Mouse (Mus musculus) frontal cortex, postnatal 14 days (tissue): Measurements from ENCODE around the gene Abcc1.

Experiments used
- DNase-seq, 2 experiments: peaks; one replicate each; pipeline ENCODE4 v3.0.0; 2022; ENCODE audit warnings: low spot score in 2 of 2

Abcc1 gene

GRCm38 (mm10) chr16:14376352-14376751 is 15.0 kb downstream of the Abcc1 start:
- DNase-seq = no peak

GRCm38 (mm10) chr16:14377321-14377720 is 16.0 kb downstream of the Abcc1 start:
- DNase-seq = peak in 1 of 2 experiments; percentile 23

- DNase-seq = no peak
These were observed 17.3 kb downstream of the Abcc1 start for GRCm38 (mm10) chr16:14378654-14379053.

- DNase-seq = no peak
These were observed 18.5 kb downstream of the Abcc1 start for GRCm38 (mm10) chr16:14379888-14380287.

- DNase-seq = no peak
These were observed 19.8 kb downstream of the Abcc1 start for GRCm38 (mm10) chr16:14381061-14381665.

- DNase-seq = no peak
These were observed 37.9 kb downstream of the Abcc1 start for GRCm38 (mm10) chr16:14399303-14399702.

- DNase-seq = no peak
These were observed 42.1 kb downstream of the Abcc1 start for GRCm38 (mm10) chr16:14403507-14403906.

- peak in 1 of 2 experiments; percentile 0 for DNase-seq
These were observed 44.3 kb downstream of the Abcc1 start for GRCm38 (mm10) chr16:14405636-14406035.

GRCm38 (mm10) chr16:14409124-14409523 is 47.8 kb downstream of the Abcc1 start:
- DNase-seq = no peak

- no peak for DNase-seq
These were observed 48.4 kb downstream of the Abcc1 start for GRCm38 (mm10) chr16:14409776-14410175.

- DNase-seq = no peak
These were observed 49.3 kb downstream of the Abcc1 start for GRCm38 (mm10) chr16:14410611-14411010.

GRCm38 (mm10) chr16:14411156-14411555 is 49.8 kb downstream of the Abcc1 start:
- DNase-seq = no peak

GRCm38 (mm10) chr16:14412551-14412950 is 51.2 kb downstream of the Abcc1 start:
- no peak for DNase-seq

- no peak for DNase-seq
These were observed 53.8 kb downstream of the Abcc1 start for GRCm38 (mm10) chr16:14415206-14415605.

- DNase-seq = no peak
These were observed 55.7 kb downstream of the Abcc1 start for GRCm38 (mm10) chr16:14416957-14417618.

- DNase-seq = no peak
These were observed 59.3 kb downstream of the Abcc1 start for GRCm38 (mm10) chr16:14420496-14421132.

- DNase-seq = no peak
These were observed 60.7 kb downstream of the Abcc1 start for GRCm38 (mm10) chr16:14422081-14422480.

- DNase-seq = peak in 1 of 2 experiments; percentile 1
These were observed 68.0 kb downstream of the Abcc1 start for GRCm38 (mm10) chr16:14429371-14429770.

- DNase-seq = peak in 1 of 2 experiments; percentile 1
These were observed 71.6 kb downstream of the Abcc1 start for GRCm38 (mm10) chr16:14432996-14433395.

GRCm38 (mm10) chr16:14435526-14435925 is 74.2 kb downstream of the Abcc1 start:
- no peak for DNase-seq

GRCm38 (mm10) chr16:14437446-14437982 is 76.2 kb downstream of the Abcc1 start:
- DNase-seq = no peak

- DNase-seq = no peak
These were observed 77.2 kb downstream of the Abcc1 start for GRCm38 (mm10) chr16:14438561-14438960.

- peak in 1 of 2 experiments; percentile 1 for DNase-seq
These were observed 77.7 kb downstream of the Abcc1 start for GRCm38 (mm10) chr16:14439081-14439480.
